In the genomic region with DNA sequence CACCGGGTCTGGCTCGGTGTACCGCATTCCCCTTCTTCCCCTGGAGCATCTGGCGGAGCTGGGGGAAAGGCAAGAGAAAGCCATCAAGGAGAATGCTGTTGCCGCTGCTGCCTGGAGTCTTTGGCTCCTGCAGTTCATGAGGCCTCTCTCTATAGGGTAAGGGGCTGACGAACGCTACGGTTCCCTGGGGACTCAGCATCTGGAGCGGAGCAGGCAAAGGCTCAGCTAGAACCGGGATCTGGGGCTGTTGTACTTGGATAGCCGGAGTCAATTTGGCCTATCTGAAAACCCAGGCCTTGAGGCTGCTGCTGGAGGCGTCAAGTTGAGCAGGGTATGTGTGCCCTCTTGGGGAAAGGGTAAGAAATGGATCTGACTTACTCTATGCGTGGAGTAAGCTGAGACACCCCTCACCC, we compare ENCODE assay signal across 8 mouse cellular contexts. TPM values are rescaled to one million over a fixed set of nuclear protein-coding genes. Genes with fewer than 3 reads are reported as not detected.
A peak's percentile ranks its signal among the peaks of the same experiment; 100 is the strongest.
DNase-seq lines count a peak whose midpoint lies in the region; ATAC-seq lines count a peak whose summit lies in the region.

No protein-coding gene starts in this region.

- intact Hi-C loops in left cerebral cortex, postnatal 10 days (cut with DNase I) = loop anchor here (5.0 kb wide), 2 partner anchors 1124 to 1204 kb away; no protein-coding TSS in a partner anchor

- 4% methylated on average over 13 of the region's 13 CpGs for WGBS in liver, embryonic 11.5 days
- WGBS in embryonic facial prominence, embryonic 13.5 days = 2% methylated on average over 13 of the region's 13 CpGs
- WGBS in limb, embryonic 11.5 days = 0% methylated on average over 13 of the region's 13 CpGs

- ATAC-seq in liver, embryonic 11.5 days (replicated peaks; ENCODE audit: low FRiP score) = no peak
- ATAC-seq in embryonic facial prominence, embryonic 13.5 days (ENCODE audit: insufficient number of reproducible peaks, insufficient read depth, low FRiP score, low TSS enrichment, low read depth) = 0 out of 2 replicates have a peak, but pooled peaks have one; percentile 2
- peak; percentile 5; the same call in 1 of the 2 replicates for ATAC-seq in limb, embryonic 11.5 days (ENCODE audit: insufficient number of reproducible peaks, low FRiP score, low TSS enrichment, low read depth)
- ATAC-seq in granulocyte monocyte progenitor cell, adult 5-6 weeks (replicated peaks; ENCODE audit: poor library complexity, severe bottlenecking) = no peak

- no peak for DNase-seq in liver, embryonic 11.5 days (ENCODE audit: low spot score)
- no peak for DNase-seq in liver
- DNase-seq in limb, embryonic 11.5 days (ENCODE audit: low spot score) = peak; percentile 72
- DNase-seq in retina, postnatal 1 day = peak; percentile 25
- DNase-seq in adrenal gland, adult 2 months = no peak
- no peak for DNase-seq in left cerebral cortex, postnatal 10 days (ENCODE audit: extremely low spot score in 1 of 2, low spot score in 2 of 2)

- H3K4me2 ChIP-seq in liver, embryonic 11.5 days = peak overlapping the region; percentile 84
- peak overlapping the region; percentile 90 for H3K4me2 ChIP-seq in embryonic facial prominence, embryonic 13.5 days
- peak overlapping the region; percentile 76 for H3K4me2 ChIP-seq in limb, embryonic 11.5 days (ENCODE audit: low read depth, severe bottlenecking)

- H3K4me3 ChIP-seq in liver, embryonic 11.5 days (ENCODE audit: low read depth, low read length) = peak overlapping the region; percentile 40
- H3K4me3 ChIP-seq in embryonic facial prominence, embryonic 13.5 days = peak overlapping the region; percentile 54
- H3K4me3 ChIP-seq in limb, embryonic 11.5 days (ENCODE audit: low read depth, low read length) = peak overlapping the region; percentile 36

- H3K4me1 ChIP-seq in liver, embryonic 11.5 days (replicated peaks; ENCODE audit: control insufficient read depth, insufficient read depth, low read length) = peaks cover 12% of the 10 kb centered on the region
- peaks cover 51% of the 10 kb centered on the region for H3K4me1 ChIP-seq in embryonic facial prominence, embryonic 13.5 days
- peaks cover 12% of the 10 kb centered on the region for H3K4me1 ChIP-seq in limb, embryonic 11.5 days (ENCODE audit: control insufficient read depth, insufficient read depth, low read length)

- 0 out of 2 replicates have a peak overlapping the region, but pooled peaks have one; percentile 25 for H3K9ac ChIP-seq in liver, embryonic 11.5 days (ENCODE audit: low read depth, low read length)
- H3K9ac ChIP-seq in embryonic facial prominence, embryonic 13.5 days = peak overlapping the region; percentile 64
- 0 out of 2 replicates have a peak overlapping the region, but pooled peaks have one; percentile 40 for H3K9ac ChIP-seq in limb, embryonic 11.5 days (ENCODE audit: low read length)

- H3K27ac ChIP-seq in liver, embryonic 11.5 days (ENCODE audit: low read depth, low read length) = no peak overlapping the region
- peak overlapping the region; percentile 81 for H3K27ac ChIP-seq in embryonic facial prominence, embryonic 13.5 days
- no peak overlapping the region for H3K27ac ChIP-seq in limb, embryonic 11.5 days (replicated peaks; ENCODE audit: low read depth, low read length)

- peaks cover 98% of the 10 kb centered on the region for H3K27me3 ChIP-seq in liver, embryonic 11.5 days (replicated peaks; ENCODE audit: control insufficient read depth, insufficient read depth, low read length)
- peaks cover 93% of the 10 kb centered on the region for H3K27me3 ChIP-seq in embryonic facial prominence, embryonic 13.5 days
- peaks cover 66% of the 10 kb centered on the region for H3K27me3 ChIP-seq in limb, embryonic 11.5 days (ENCODE audit: control insufficient read depth, insufficient read depth, low read length)

- H3K9me3 ChIP-seq in liver, embryonic 11.5 days (ENCODE audit: control insufficient read depth, low read length) = no peaks in the 10 kb centered on the region
- H3K9me3 ChIP-seq in embryonic facial prominence, embryonic 13.5 days = no peaks in the 10 kb centered on the region
- H3K9me3 ChIP-seq in limb, embryonic 11.5 days (ENCODE audit: control insufficient read depth, low read length) = no peaks in the 10 kb centered on the region

- H3K36me3 ChIP-seq in liver, embryonic 11.5 days (ENCODE audit: control insufficient read depth, insufficient read depth, low read length) = no peaks in the 10 kb centered on the region
- H3K36me3 ChIP-seq in embryonic facial prominence, embryonic 13.5 days = no peaks in the 10 kb centered on the region
- no peaks in the 10 kb centered on the region for H3K36me3 ChIP-seq in limb, embryonic 11.5 days (ENCODE audit: control insufficient read depth, insufficient read depth, low read length)

RNA-seq across cellular contexts. Expression of a gene that starts 0.6 kb away (rescaled TPM):
- not detected in 2 replicates for polyA plus RNA-seq in liver, embryonic 11.5 days (2014; fragmentation: Nextera tagmentation; extraction: Ambion mirVana)
- polyA plus RNA-seq in embryonic facial prominence, embryonic 13.5 days (2015; fragmentation: Nextera tagmentation; extraction: Ambion mirVana) = 1.0 TPM in 1 of 2 replicates, not detected in the other
- polyA plus RNA-seq in limb, embryonic 11.5 days (2014; fragmentation: Nextera tagmentation; extraction: Ambion mirVana) = 0.15 TPM in 1 of 2 replicates, not detected in the other
- total RNA-seq in granulocyte monocyte progenitor cell, adult 5-6 weeks (2014; fragmentation: Nextera tagmentation) = not detected in 2 replicates
- not detected in 2 replicates for total RNA-seq in granulocyte monocyte progenitor cell, adult 5-6 weeks (2017)
- total RNA-seq in adrenal gland, adult 2 months (2021) = 1 to 10 TPM in 1 of 2 experiments, under 1 TPM in 1; 0.59 to 1.0 TPM
- polyA plus RNA-seq in adrenal gland, adult 2 months (2012; rRNA removed) = 0.11 and 0.22 TPM in 2 replicates
- total RNA-seq in left cerebral cortex, postnatal 10 days (2021) = not detected

RNA-seq across cellular contexts. Expression of a gene that starts 7.7 kb away (rescaled TPM):
- polyA plus RNA-seq in liver, embryonic 11.5 days (2014; fragmentation: Nextera tagmentation; extraction: Ambion mirVana) = not detected in 2 replicates
- polyA plus RNA-seq in embryonic facial prominence, embryonic 13.5 days (2015; fragmentation: Nextera tagmentation; extraction: Ambion mirVana) = 0.70 and 0.79 TPM in 2 replicates
- 0.61 TPM in 1 of 2 replicates, not detected in the other for polyA plus RNA-seq in limb, embryonic 11.5 days (2014; fragmentation: Nextera tagmentation; extraction: Ambion mirVana)
- not detected in 2 replicates for total RNA-seq in granulocyte monocyte progenitor cell, adult 5-6 weeks (2014; fragmentation: Nextera tagmentation)
- total RNA-seq in granulocyte monocyte progenitor cell, adult 5-6 weeks (2017) = not detected in 2 replicates
- not detected for total RNA-seq in adrenal gland, adult 2 months (2021)
- polyA plus RNA-seq in adrenal gland, adult 2 months (2012; rRNA removed) = not detected in 2 replicates
- not detected for total RNA-seq in left cerebral cortex, postnatal 10 days (2021)

RNA-seq across cellular contexts. Expression of a gene that starts 8.2 kb away (rescaled TPM):
- polyA plus RNA-seq in liver, embryonic 11.5 days (2014; fragmentation: Nextera tagmentation; extraction: Ambion mirVana) = 4.0 and 4.8 TPM in 2 replicates
- 21.7 and 29.8 TPM in 2 replicates for polyA plus RNA-seq in embryonic facial prominence, embryonic 13.5 days (2015; fragmentation: Nextera tagmentation; extraction: Ambion mirVana)
- polyA plus RNA-seq in limb, embryonic 11.5 days (2014; fragmentation: Nextera tagmentation; extraction: Ambion mirVana) = 3.9 and 4.4 TPM in 2 replicates
- total RNA-seq in granulocyte monocyte progenitor cell, adult 5-6 weeks (2014; fragmentation: Nextera tagmentation) = 17.0 TPM in 1 of 2 replicates, not detected in the other
- not detected in 2 replicates for total RNA-seq in granulocyte monocyte progenitor cell, adult 5-6 weeks (2017)
- total RNA-seq in adrenal gland, adult 2 months (2021) = 10 to 100 TPM; 12.7 to 26.1 TPM
- 15.9 and 18.6 TPM in 2 replicates for polyA plus RNA-seq in adrenal gland, adult 2 months (2012; rRNA removed)
- total RNA-seq in left cerebral cortex, postnatal 10 days (2021) = under 1 TPM; 0.11 to 0.49 TPM

Comparison
In these comparisons a context has a peak if more than half of its experiments do, and no peak if none do; other contexts are left out.
1. ATAC-seq: peak in embryonic facial prominence, embryonic 13.5 days (single experiment) and limb, embryonic 11.5 days (single experiment); none in liver, embryonic 11.5 days (single experiment) and granulocyte monocyte progenitor cell, adult 5-6 weeks (single experiment).
2. DNase-seq: peak in limb, embryonic 11.5 days (single experiment) and retina, postnatal 1 day (single experiment); none in liver, embryonic 11.5 days (single experiment), liver (single experiment), adrenal gland, adult 2 months (single experiment) and left cerebral cortex, postnatal 10 days (0 of 2).
3. Peak in every context shown above with its lines, with median percentiles within 50 percentile points of each other: H3K4me2 ChIP-seq, H3K4me3 ChIP-seq and H3K9ac ChIP-seq.